Mouse (Mus musculus) lung, adult 2 months (tissue): ENCODE results near the gene Wtip.

ENCODE experiments used
- CTCF ChIP-seq: fragments of 200-500 bp; IDR thresholded peaks from 2 replicates; pipeline ENCODE4 v1.5.1; 2011; ENCODE audit warnings: mild to moderate bottlenecking, low read length, control low read depth; ENCODE audit not compliant: insufficient read depth
- POLR2A ChIP-seq: fragments of 200-500 bp; IDR thresholded peaks from 2 replicates; pipeline ENCODE4 v1.6.1; 2011; ENCODE audit warnings: low read depth, mild to moderate bottlenecking, control low read depth, low read length, borderline replicate concordance; ENCODE audit errors: extremely low read depth

- TF ChIP-seq CTCF: no peak
- no peak for TF ChIP-seq POLR2A
Measured at GRCm38 (mm10) chr7:34131959-34132354, 1.1 kb downstream of the Wtip start.
